Mouse (Mus musculus): ENCODE results near the gene Mapk9. TPM values are rescaled to one million over a fixed set of nuclear protein-coding genes. Genes with fewer than 3 reads are reported as not detected.

The Mapk9 gene
- polyA plus RNA-seq, 1 experiment from 2014 or later: 38.4 TPM

GRCm38 (mm10) chr11:49847071-49847810 is 690 bp downstream of the Mapk9 start:
- H3K27ac ChIP-seq (ENCODE audit: low read depth): peak overlapping the region; percentile 81
- DNase-seq: peak; percentile 48

GRCm38 (mm10) chr11:49847811-49848078 is 1.2 kb downstream of the Mapk9 start:
- Histone ChIP-seq H3K27ac (ENCODE audit: low read depth) (no peak overlapping the region), H3K9ac (peak overlapping the region; percentile 86)

More at GRCm38 (mm10) chr11:49847071-49847810, 690 bp downstream of the Mapk9 start:
- ATAC-seq (ENCODE audit: insufficient read depth): peak; percentile 3; the same call in 1 of the 2 replicates
- 7% methylated on average over 29 of the region's 29 CpGs for WGBS
- 0 out of 2 replicates have a peak, but pooled peaks cover 4% of the 10 kb centered on the region for H3K36me3 ChIP-seq (ENCODE audit: insufficient read depth)
- TF ChIP-seq CTCF (IDR thresholded peaks at IDR 0.05; ENCODE audit: low read depth): no peak
- H3K27me3 ChIP-seq (ENCODE audit: insufficient read depth, low read length): no peaks in the 10 kb centered on the region
- H3K4me3 ChIP-seq (ENCODE audit: low read depth, low read length): peak overlapping the region; percentile 84
- H3K4me2 ChIP-seq: peak overlapping the region; percentile 83
- H3K4me1 ChIP-seq (ENCODE audit: insufficient read depth): peaks cover 9% of the 10 kb centered on the region; the same call in 1 of the 2 replicates
- H3K9ac ChIP-seq: peak overlapping the region; percentile 86
- H3K9me3 ChIP-seq (ENCODE audit: low read depth, low read length): no peaks in the 10 kb centered on the region

GRCm38 (mm10) chr11:49848080-49848815 is 1.7 kb downstream of the Mapk9 start:
- Histone ChIP-seq H3K9me3 (ENCODE audit: low read depth, low read length) (no peaks in the 10 kb centered on the region), H3K9ac (no peak overlapping the region; the same call in 1 of the 2 replicates), H3K4me1 (ENCODE audit: insufficient read depth) (peaks cover 9% of the 10 kb centered on the region; the same call in 1 of the 2 replicates), H3K27me3 (ENCODE audit: insufficient read depth, low read length) (no peaks in the 10 kb centered on the region), H3K4me3 (ENCODE audit: low read depth, low read length) (no peak overlapping the region), H3K4me2 (peak overlapping the region; percentile 83), H3K36me3 (ENCODE audit: insufficient read depth) (0 out of 2 replicates have a peak, but pooled peaks cover 4% of the 10 kb centered on the region), H3K27ac (ENCODE audit: low read depth) (no peak overlapping the region)
- no peak for DNase-seq
- no peak for TF ChIP-seq CTCF (IDR thresholded peaks at IDR 0.05; ENCODE audit: low read depth)
- WGBS: 61% methylated on average over 4 of the region's 4 CpGs
- ATAC-seq (ENCODE audit: insufficient read depth): no peak

More at GRCm38 (mm10) chr11:49847811-49848078, 1.2 kb downstream of the Mapk9 start:
- no peak for TF ChIP-seq CTCF (IDR thresholded peaks at IDR 0.05; ENCODE audit: low read depth)
- Histone ChIP-seq H3K4me1 (ENCODE audit: insufficient read depth) (peaks cover 9% of the 10 kb centered on the region; the same call in 1 of the 2 replicates), H3K4me2 (peak overlapping the region; percentile 83), H3K36me3 (ENCODE audit: insufficient read depth) (0 out of 2 replicates have a peak, but pooled peaks cover 4% of the 10 kb centered on the region), H3K9me3 (ENCODE audit: low read depth, low read length) (no peaks in the 10 kb centered on the region), H3K27me3 (ENCODE audit: insufficient read depth, low read length) (no peaks in the 10 kb centered on the region), H3K4me3 (ENCODE audit: low read depth, low read length) (peak overlapping the region; percentile 84)
- DNase-seq: no peak
- 65% methylated on average over 2 of the region's 2 CpGs for WGBS
- ATAC-seq (ENCODE audit: insufficient read depth): no peak

GRCm38 (mm10) chr11:49850331-49850730 is 3.8 kb downstream of the Mapk9 start:
- Histone ChIP-seq H3K4me1 (ENCODE audit: insufficient read depth) (peaks cover 9% of the 10 kb centered on the region; the same call in 1 of the 2 replicates), H3K27me3 (ENCODE audit: insufficient read depth, low read length) (no peaks in the 10 kb centered on the region), H3K9me3 (ENCODE audit: low read depth, low read length) (no peaks in the 10 kb centered on the region), H3K4me2 (no peak overlapping the region), H3K36me3 (ENCODE audit: insufficient read depth) (peaks cover 13% of the 10 kb centered on the region; the same call in 1 of the 2 replicates), H3K4me3 (ENCODE audit: low read depth, low read length) (no peak overlapping the region), H3K9ac (no peak overlapping the region), H3K27ac (ENCODE audit: low read depth) (no peak overlapping the region)
- 85% methylated on average over 7 of the region's 7 CpGs for WGBS
- DNase-seq (no peak), ATAC-seq (ENCODE audit: insufficient read depth) (no peak)
- TF ChIP-seq CTCF (IDR thresholded peaks at IDR 0.05; ENCODE audit: low read depth): no peak

GRCm38 (mm10) chr11:49855144-49855543 is 8.6 kb downstream of the Mapk9 start:
- ATAC-seq (ENCODE audit: insufficient read depth) (no peak), DNase-seq (no peak)
- WGBS: 69% methylated on average over 5 of the region's 5 CpGs

GRCm38 (mm10) chr11:49861139-49861538 is 14.6 kb downstream of the Mapk9 start:
- Histone ChIP-seq H3K27me3 (ENCODE audit: insufficient read depth, low read length) (no peaks in the 10 kb centered on the region), H3K36me3 (ENCODE audit: insufficient read depth) (peaks cover 25% of the 10 kb centered on the region; the same call in 1 of the 2 replicates), H3K4me3 (ENCODE audit: low read depth, low read length) (no peak overlapping the region), H3K4me2 (no peak overlapping the region), H3K9ac (no peak overlapping the region), H3K4me1 (ENCODE audit: insufficient read depth) (no peaks in the 10 kb centered on the region), H3K9me3 (ENCODE audit: low read depth, low read length) (no peaks in the 10 kb centered on the region), H3K27ac (ENCODE audit: low read depth) (no peak overlapping the region)
- 84% methylated on average over 4 of the region's 4 CpGs for WGBS
- TF ChIP-seq CTCF (IDR thresholded peaks at IDR 0.05; ENCODE audit: low read depth): no peak
- DNase-seq: no peak
- no peak for ATAC-seq (ENCODE audit: insufficient read depth)

More at GRCm38 (mm10) chr11:49855144-49855543, 8.6 kb downstream of the Mapk9 start:
- H3K9me3 ChIP-seq (ENCODE audit: low read depth, low read length): no peaks in the 10 kb centered on the region
- H3K9ac ChIP-seq: no peak overlapping the region
- no peak overlapping the region for H3K4me2 ChIP-seq
- H3K36me3 ChIP-seq (ENCODE audit: insufficient read depth): peaks cover 26% of the 10 kb centered on the region; the same call in 1 of the 2 replicates
- no peak for TF ChIP-seq CTCF (IDR thresholded peaks at IDR 0.05; ENCODE audit: low read depth)
- no peak overlapping the region for H3K4me3 ChIP-seq (ENCODE audit: low read depth, low read length)
- no peaks in the 10 kb centered on the region for H3K27me3 ChIP-seq (ENCODE audit: insufficient read depth, low read length)
- H3K4me1 ChIP-seq (ENCODE audit: insufficient read depth): no peaks in the 10 kb centered on the region
- H3K27ac ChIP-seq (ENCODE audit: low read depth): no peak overlapping the region

GRCm38 (mm10) chr11:49863926-49864325 is 17.4 kb downstream of the Mapk9 start:
- H3K36me3 ChIP-seq (ENCODE audit: insufficient read depth): peaks cover 22% of the 10 kb centered on the region
- no peaks in the 10 kb centered on the region for H3K4me1 ChIP-seq (ENCODE audit: insufficient read depth)
- no peak for TF ChIP-seq CTCF (IDR thresholded peaks at IDR 0.05; ENCODE audit: low read depth)
- H3K27ac ChIP-seq (ENCODE audit: low read depth): no peak overlapping the region
- no peak overlapping the region for H3K4me2 ChIP-seq
- H3K9me3 ChIP-seq (ENCODE audit: low read depth, low read length): no peaks in the 10 kb centered on the region
- H3K4me3 ChIP-seq (ENCODE audit: low read depth, low read length): no peak overlapping the region
- no peaks in the 10 kb centered on the region for H3K27me3 ChIP-seq (ENCODE audit: insufficient read depth, low read length)
- DNase-seq (no peak), ATAC-seq (ENCODE audit: insufficient read depth) (no peak)
- no peak overlapping the region for H3K9ac ChIP-seq

All from lung, embryonic 14.5 days (tissue).